Mouse (Mus musculus) cerebellum, adult 8-10 months (tissue): Measurements from ENCODE around the gene Grik3.

Experiments
- DNase-seq: peaks from one replicate; pipeline ENCODE4 v3.0.0; 2022

Gene Grik3

GRCm38 (mm10) chr4:125729305-125730220 is 239.1 kb downstream of the Grik3 start:
- DNase-seq: no peak

GRCm38 (mm10) chr4:125730751-125731150 is 240.3 kb downstream of the Grik3 start:
- DNase-seq: no peak

DNA sequence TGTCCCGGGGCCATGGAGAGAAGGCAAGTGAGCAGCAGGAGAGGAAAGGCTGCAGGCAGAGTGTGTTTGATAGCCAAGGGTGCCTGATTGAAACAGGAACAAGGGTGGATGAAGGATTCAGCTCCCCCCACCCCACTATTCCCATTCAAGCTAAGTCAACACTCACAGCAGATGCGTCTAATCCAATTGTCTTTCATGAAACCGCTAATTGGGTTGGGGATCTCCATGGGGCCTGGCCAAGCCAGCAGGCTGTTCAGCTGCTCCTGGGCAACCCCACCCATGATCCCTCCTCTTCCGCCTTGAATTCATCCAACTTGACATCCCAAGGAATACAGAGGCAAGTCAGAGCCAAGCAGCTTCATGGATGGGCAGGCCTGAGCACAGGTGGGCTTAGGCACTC is 246.3 kb downstream of the Grik3 start:
- DNase-seq: no peak

DNA sequence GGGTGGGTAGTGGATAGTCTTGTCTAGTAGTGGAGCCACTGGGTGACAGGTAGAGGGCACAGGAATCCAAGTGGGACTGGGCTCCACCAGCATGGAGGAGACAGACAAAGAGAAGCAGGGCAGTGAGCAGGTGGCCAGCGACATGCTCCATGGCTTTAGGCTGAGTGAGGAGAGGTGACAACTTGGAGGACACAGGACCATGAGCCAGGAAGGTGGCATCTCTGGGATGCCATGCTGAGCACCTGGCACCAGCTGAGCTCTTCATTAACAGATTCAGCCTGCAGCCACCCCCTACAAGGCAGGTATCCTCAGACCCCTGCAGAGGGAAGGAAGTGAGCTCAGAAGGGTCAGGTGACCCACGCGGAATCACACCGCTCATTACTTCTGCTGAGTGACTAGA is 248.3 kb downstream of the Grik3 start:
- DNase-seq: peak; percentile 10

- peak; percentile 32 for DNase-seq
These were observed 251.7 kb downstream of the Grik3 start for GRCm38 (mm10) chr4:125742162-125742571.

DNA sequence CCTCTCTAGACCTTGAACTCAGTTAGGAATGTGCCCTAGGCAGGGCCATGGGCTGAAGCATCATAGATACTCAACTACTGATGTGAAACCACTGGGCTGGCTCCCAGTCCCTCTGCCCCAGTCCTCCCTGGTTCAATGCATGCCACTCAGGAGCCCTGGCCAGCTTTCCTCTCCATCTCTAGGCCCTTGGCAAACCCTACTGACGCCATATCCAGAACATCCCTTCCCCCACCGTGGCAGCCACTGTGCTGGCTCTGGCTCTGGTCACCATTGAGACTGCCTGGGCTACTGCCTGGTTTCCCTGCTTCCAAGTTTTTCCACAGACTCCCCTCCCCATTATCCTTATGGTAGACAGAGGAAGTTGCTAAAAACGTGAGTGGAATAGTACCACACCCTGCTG is 255.4 kb downstream of the Grik3 start:
- no peak for DNase-seq

DNA sequence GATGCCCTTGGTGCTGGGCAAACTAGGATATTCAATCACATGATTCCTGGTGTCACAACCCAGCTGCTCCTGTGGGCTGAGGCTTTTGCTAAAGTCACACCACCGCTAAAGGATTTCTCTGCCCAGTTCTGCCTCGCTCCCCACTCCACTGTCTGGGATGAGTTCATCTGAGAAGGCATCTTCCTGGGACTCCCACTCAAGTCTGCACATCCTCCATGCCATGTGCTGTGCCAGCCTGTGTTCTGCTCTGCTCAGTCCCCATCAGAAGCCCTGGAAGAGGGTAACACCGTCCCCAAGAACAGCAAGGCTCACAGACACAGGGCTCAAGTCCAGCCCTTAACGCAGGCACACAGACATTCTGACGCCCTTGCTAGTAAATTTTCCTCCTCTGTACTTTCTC is 265.9 kb downstream of the Grik3 start:
- no peak for DNase-seq

GRCm38 (mm10) chr4:125760326-125760725 is 269.8 kb downstream of the Grik3 start:
- no peak for DNase-seq

DNA sequence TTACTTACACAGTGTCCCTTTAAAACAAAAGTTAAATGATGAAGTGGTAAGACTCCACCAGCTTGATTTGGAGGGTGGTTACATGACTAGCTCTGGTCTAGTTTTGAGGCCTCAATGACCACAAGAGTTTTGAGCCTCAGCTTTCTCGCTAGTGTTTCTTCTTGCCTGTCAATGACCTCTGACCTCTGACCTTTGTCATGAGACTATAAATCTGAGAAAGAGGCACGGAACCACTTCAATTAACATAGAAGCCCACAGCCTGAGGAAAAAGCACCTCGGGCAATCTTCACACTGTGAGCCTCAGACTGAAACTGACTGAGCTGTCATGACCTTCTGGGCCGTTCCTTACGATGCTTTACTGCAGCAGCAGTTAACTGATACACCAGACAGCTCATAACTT is 272.6 kb downstream of the Grik3 start:
- DNase-seq: no peak
